Mouse (Mus musculus): Measurements from ENCODE around the gene 2210011C24Rik.

GRCm38 (mm10) chr8:83971121-83971520 lies 40.9 kb downstream of the 2210011C24Rik start:
- TF ChIP-seq CTCF (IDR thresholded peaks at IDR 0.05; ENCODE audit: borderline replicate concordance, insufficient read depth, low read depth, low read length) = no peak
- no peak for TF ChIP-seq POLR2A (IDR thresholded peaks at IDR 0.05; ENCODE audit: borderline replicate concordance, insufficient read depth, low read length)
